Mouse (Mus musculus) forebrain, embryonic 10.5 days (tissue): ENCODE measurements around the gene Ankdd1a. TPM values are rescaled to one million over a fixed set of nuclear protein-coding genes. Genes with fewer than 3 reads are reported as not detected.

Experiments
- DNase-seq: peaks from one replicate; pipeline ENCODE4 v3.0.0-alpha.2; 2017; ENCODE audit warnings: low spot score; ENCODE audit errors: extremely low spot score
- H3K27ac ChIP-seq: fragments of 300-500 bp; sonication (generic); 2 replicates; pipeline ENCODE4 v1.5.1; 2016; ENCODE audit warnings: mild to moderate bottlenecking
- H3K27me3 ChIP-seq: fragments of 300-500 bp; sonication (generic); 2 replicates; pipeline ENCODE4 v1.6.1; 2016; ENCODE audit warnings: mild to moderate bottlenecking; ENCODE audit not compliant: poor library complexity, severe bottlenecking
- H3K36me3 ChIP-seq: fragments of 300-500 bp; sonication (generic); replicated peaks from 2 replicates; pipeline ENCODE4 v1.6.1; 2016; ENCODE audit warnings: mild to moderate bottlenecking, moderate library complexity
- H3K4me1 ChIP-seq: fragments of 300-500 bp; sonication (generic); 2 replicates; pipeline ENCODE4 v1.6.1; 2016
- H3K4me3 ChIP-seq: fragments of 300-500 bp; sonication (generic); 2 replicates; pipeline ENCODE4 v1.5.1; 2016; ENCODE audit warnings: mild to moderate bottlenecking, moderate library complexity
- H3K9me3 ChIP-seq: fragments of 300-500 bp; sonication (generic); 2 replicates; pipeline ENCODE4 v1.6.1; 2016; ENCODE audit warnings: mild to moderate bottlenecking, moderate library complexity
- WGBS: fragments of 180-500 bp; shearing (Covaris S2); methylation state at CpG from one replicate; pipeline ENCODE4 v1.1.7; 2016; 5-methylcytosine and 5-hydroxymethylcytosine counted together
- polyA plus RNA-seq: library from polyadenylated mRNA; unstranded; fragments of >200 nt; fragmentation: Nextera tagmentation; extraction: Ambion mirVana; gene quantifications from 2 replicates; pipeline ENCODE4 v1.2.1, GENCODE M21; 2016

Ankdd1a gene
- polyA plus RNA-seq, 1 experiment from 2014 or later = not detected

- Histone ChIP-seq H3K4me1 (peaks cover 52% of the 10 kb centered on the region), H3K9me3 (no peaks in the 10 kb centered on the region), H3K4me3 (no peak overlapping the region), H3K27ac (no peak overlapping the region), H3K36me3 (peaks cover 27% of the 10 kb centered on the region), H3K27me3 (no peaks in the 10 kb centered on the region)
- WGBS = 91% methylated on average over 5 of the region's 5 CpGs
- no peak for DNase-seq
Observed at GRCm38 (mm10) chr9:65552141-65552540, 32.1 kb upstream of the Ankdd1a start.

- Histone ChIP-seq H3K4me3 (no peak overlapping the region), H3K36me3 (peaks cover 16% of the 10 kb centered on the region), H3K27ac (peak overlapping the region; percentile 78), H3K4me1 (peaks cover 62% of the 10 kb centered on the region), H3K9me3 (no peaks in the 10 kb centered on the region), H3K27me3 (no peaks in the 10 kb centered on the region)
- DNase-seq = peak; percentile 31
- WGBS = 46% methylated on average over 5 of the region's 5 CpGs
Observed at GRCm38 (mm10) chr9:65551035-65551434, 31.0 kb upstream of the Ankdd1a start.

- 55% methylated on average over 7 of the region's 7 CpGs for WGBS
- no peaks in the 10 kb centered on the region for H3K9me3 ChIP-seq
- no peak overlapping the region for H3K4me3 ChIP-seq
- no peaks in the 10 kb centered on the region for H3K27me3 ChIP-seq
- peaks cover 60% of the 10 kb centered on the region for H3K4me1 ChIP-seq
- peaks cover 8% of the 10 kb centered on the region for H3K36me3 ChIP-seq
- H3K27ac ChIP-seq = peak overlapping the region; percentile 78
- DNase-seq = no peak
Observed at GRCm38 (mm10) chr9:65550079-65550831, 30.3 kb upstream of the Ankdd1a start.

- DNase-seq = no peak
- H3K4me1 ChIP-seq = peaks cover 54% of the 10 kb centered on the region
- H3K36me3 ChIP-seq = peaks cover 7% of the 10 kb centered on the region; the same call in 1 of the 2 replicates
- peak overlapping the region; percentile 30; the same call in 1 of the 2 replicates for H3K27ac ChIP-seq
- no peaks in the 10 kb centered on the region for H3K9me3 ChIP-seq
- H3K4me3 ChIP-seq = no peak overlapping the region
- no peaks in the 10 kb centered on the region for H3K27me3 ChIP-seq
- WGBS = 86% methylated on average over 5 of the region's 5 CpGs
Observed at GRCm38 (mm10) chr9:65549643-65550042, 29.6 kb upstream of the Ankdd1a start.

- Histone ChIP-seq H3K4me1 (peaks cover 48% of the 10 kb centered on the region), H3K36me3 (peaks cover 7% of the 10 kb centered on the region; the same call in 1 of the 2 replicates), H3K27ac (0 out of 2 replicates have a peak overlapping the region, but pooled peaks have one; percentile 25), H3K9me3 (no peaks in the 10 kb centered on the region), H3K4me3 (no peak overlapping the region), H3K27me3 (no peaks in the 10 kb centered on the region)
- WGBS = 86% methylated on average over 3 of the region's 3 CpGs
- no peak for DNase-seq
Observed at GRCm38 (mm10) chr9:65549139-65549538, 29.1 kb upstream of the Ankdd1a start.

GRCm38 (mm10) chr9:65548311-65548710, 28.3 kb upstream of the Ankdd1a start:
- Histone ChIP-seq H3K9me3 (no peaks in the 10 kb centered on the region), H3K36me3 (peaks cover 6% of the 10 kb centered on the region; the same call in 1 of the 2 replicates), H3K4me3 (no peak overlapping the region), H3K4me1 (peaks cover 47% of the 10 kb centered on the region), H3K27me3 (no peaks in the 10 kb centered on the region), H3K27ac (peak overlapping the region; percentile 26; the same call in 1 of the 2 replicates)
- no peak for DNase-seq
- WGBS = 84% methylated on average over 8 of the region's 8 CpGs

GRCm38 (mm10) chr9:65547844-65548243, 27.9 kb upstream of the Ankdd1a start:
- Histone ChIP-seq H3K4me3 (no peak overlapping the region), H3K9me3 (no peaks in the 10 kb centered on the region), H3K27me3 (no peaks in the 10 kb centered on the region), H3K36me3 (0 out of 2 replicates have a peak, but pooled peaks cover 2% of the 10 kb centered on the region), H3K4me1 (peaks cover 47% of the 10 kb centered on the region), H3K27ac (peak overlapping the region; percentile 26; the same call in 1 of the 2 replicates)
- no peak for DNase-seq
- 75% methylated on average over 4 of the region's 4 CpGs for WGBS

GRCm38 (mm10) chr9:65547111-65547510, 27.1 kb upstream of the Ankdd1a start:
- no peak overlapping the region for H3K27ac ChIP-seq
- no peaks in the 10 kb centered on the region for H3K36me3 ChIP-seq
- WGBS = 86% methylated on average over 5 of the region's 5 CpGs
- no peaks in the 10 kb centered on the region for H3K9me3 ChIP-seq
- no peak overlapping the region for H3K4me3 ChIP-seq
- DNase-seq = no peak
- H3K4me1 ChIP-seq = peaks cover 47% of the 10 kb centered on the region
- H3K27me3 ChIP-seq = no peaks in the 10 kb centered on the region

- H3K27me3 ChIP-seq = no peaks in the 10 kb centered on the region
- no peaks in the 10 kb centered on the region for H3K36me3 ChIP-seq
- no peak overlapping the region for H3K4me3 ChIP-seq
- no peak for DNase-seq
- peaks cover 51% of the 10 kb centered on the region for H3K4me1 ChIP-seq
- WGBS = 76% methylated on average over 4 of the region's 4 CpGs
- H3K9me3 ChIP-seq = no peaks in the 10 kb centered on the region
- H3K27ac ChIP-seq = no peak overlapping the region; the same call in 1 of the 2 replicates
Observed at GRCm38 (mm10) chr9:65546413-65546695, 26.4 kb upstream of the Ankdd1a start.

- H3K9me3 ChIP-seq = no peaks in the 10 kb centered on the region
- H3K27ac ChIP-seq = peak overlapping the region; percentile 25; the same call in 1 of the 2 replicates
- H3K36me3 ChIP-seq = no peaks in the 10 kb centered on the region
- no peak overlapping the region for H3K4me3 ChIP-seq
- H3K27me3 ChIP-seq = no peaks in the 10 kb centered on the region
- DNase-seq = no peak
- 81% methylated on average over 10 of the region's 10 CpGs for WGBS
- H3K4me1 ChIP-seq = peaks cover 45% of the 10 kb centered on the region
Observed at GRCm38 (mm10) chr9:65545635-65546412, 25.8 kb upstream of the Ankdd1a start.

- Histone ChIP-seq H3K9me3 (no peaks in the 10 kb centered on the region), H3K27ac (0 out of 2 replicates have a peak overlapping the region, but pooled peaks have one; percentile 25), H3K4me3 (no peak overlapping the region), H3K4me1 (peaks cover 20% of the 10 kb centered on the region), H3K27me3 (no peaks in the 10 kb centered on the region), H3K36me3 (no peaks in the 10 kb centered on the region)
- no peak for DNase-seq
- 88% methylated on average over 7 of the region's 7 CpGs for WGBS
Observed at GRCm38 (mm10) chr9:65542111-65542524, 22.1 kb upstream of the Ankdd1a start.

GRCm38 (mm10) chr9:65541126-65542068, 21.4 kb upstream of the Ankdd1a start:
- H3K27ac ChIP-seq = 0 out of 2 replicates have a peak overlapping the region, but pooled peaks have one; percentile 25
- H3K9me3 ChIP-seq = no peaks in the 10 kb centered on the region

More at GRCm38 (mm10) chr9:65541126-65542068, 21.4 kb upstream of the Ankdd1a start:
- Histone ChIP-seq H3K36me3 (no peaks in the 10 kb centered on the region), H3K27me3 (no peaks in the 10 kb centered on the region), H3K4me3 (no peak overlapping the region), H3K4me1 (peaks cover 13% of the 10 kb centered on the region)
- 84% methylated on average over 13 of the region's 13 CpGs for WGBS
- no peak for DNase-seq
